Mouse (Mus musculus): ENCODE results near the gene Igfbp7.

The Igfbp7 gene

DNA sequence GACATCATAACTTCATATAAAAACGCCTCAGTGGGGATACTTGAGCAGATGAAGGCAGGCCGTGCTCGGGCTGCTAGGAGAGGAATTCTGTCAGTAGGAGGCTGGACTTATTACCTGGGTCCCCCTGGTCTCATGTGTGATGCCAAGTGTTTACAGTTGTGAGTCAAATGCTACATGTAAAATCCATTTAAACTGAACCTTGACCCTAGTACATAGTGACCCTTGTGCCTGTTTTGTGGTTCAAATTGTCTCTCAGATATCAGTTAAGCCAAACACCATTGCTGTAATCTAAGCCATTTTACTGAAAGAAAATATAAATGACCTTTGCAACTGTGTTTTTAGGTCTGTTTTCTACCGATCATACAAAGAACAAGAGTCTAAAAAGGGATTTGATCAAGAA, 67.8 kb downstream of the Igfbp7 start:
- no peak for DNase-seq

DNA sequence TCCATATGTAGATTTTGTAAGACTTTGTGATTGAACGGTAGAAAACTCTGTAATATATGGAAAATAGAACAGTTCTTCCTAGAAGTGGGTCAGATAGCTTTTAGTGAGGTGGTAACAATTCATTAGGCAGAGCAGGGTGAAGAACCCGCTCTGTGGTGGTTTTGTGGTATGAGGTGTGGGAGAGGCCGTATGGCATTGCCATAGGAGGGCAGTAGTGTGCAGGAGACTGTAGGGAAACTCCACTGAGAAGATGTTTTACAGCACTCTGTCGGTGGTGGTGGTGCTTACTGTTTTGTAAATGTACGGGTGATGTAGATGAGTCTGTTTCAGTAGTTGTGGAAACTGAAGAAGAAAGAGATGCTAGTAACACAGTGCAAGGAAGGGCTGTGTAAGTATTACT, 77.7 kb downstream of the Igfbp7 start:
- no peak for DNase-seq

DNA sequence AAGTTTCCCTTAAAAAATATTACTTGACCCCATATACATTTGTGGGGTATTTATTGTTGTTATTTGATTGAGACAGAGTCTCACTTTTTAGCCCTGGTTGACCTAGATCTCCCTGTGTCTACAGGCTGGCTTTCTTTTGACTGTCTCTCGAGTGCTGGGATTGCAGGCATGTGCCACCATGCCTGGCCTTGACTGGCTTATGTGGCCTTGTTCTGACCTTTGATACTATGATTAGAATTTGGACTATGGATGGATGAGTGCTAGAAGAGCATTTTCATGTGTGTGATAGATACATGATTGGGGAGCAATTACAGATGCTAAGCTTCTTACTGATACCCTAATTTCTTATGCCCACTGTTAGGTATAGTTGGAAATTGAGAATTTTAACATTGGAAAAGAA, 82.9 kb downstream of the Igfbp7 start:
- no peak for DNase-seq

DNA sequence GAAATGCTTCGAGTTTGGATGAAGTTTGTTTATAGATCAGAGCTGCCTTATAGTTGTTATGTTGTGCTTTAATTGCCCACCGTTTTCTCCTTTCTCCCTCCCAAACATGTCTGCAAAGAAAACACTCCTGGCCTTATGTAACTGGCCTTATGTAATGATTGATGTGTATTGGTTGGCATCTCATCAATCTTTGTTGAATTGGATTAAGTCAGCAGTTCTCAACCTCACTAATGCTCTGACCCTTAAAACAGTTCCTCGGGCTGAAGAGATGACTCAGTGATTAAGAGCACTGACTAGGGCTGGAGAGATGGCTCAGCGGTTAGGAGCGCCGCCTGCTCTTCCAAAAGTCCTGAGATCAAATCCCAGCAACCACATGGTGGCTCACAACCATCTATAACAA, 92.9 kb downstream of the Igfbp7 start:
- no peak for DNase-seq

DNA sequence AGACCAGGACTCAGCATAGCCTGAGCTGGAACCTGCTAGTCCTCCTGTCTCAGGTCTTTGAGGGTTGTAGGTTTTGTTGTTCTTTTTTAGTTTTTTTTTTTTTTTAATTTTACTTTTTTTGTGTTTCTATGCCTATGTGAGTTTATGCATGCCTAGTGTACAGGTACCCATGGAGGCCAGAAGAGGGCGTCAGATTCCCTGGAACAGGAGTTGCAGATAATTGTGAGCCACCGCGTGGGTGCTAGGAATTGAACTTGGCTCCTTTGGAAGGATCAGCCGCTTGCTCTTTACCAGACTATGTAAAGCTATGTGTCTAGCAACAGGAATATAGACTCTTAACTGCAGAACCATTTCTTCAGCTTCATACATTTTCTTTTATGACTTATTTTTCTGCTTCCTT, 93.6 kb downstream of the Igfbp7 start:
- no peak for DNase-seq

DNA sequence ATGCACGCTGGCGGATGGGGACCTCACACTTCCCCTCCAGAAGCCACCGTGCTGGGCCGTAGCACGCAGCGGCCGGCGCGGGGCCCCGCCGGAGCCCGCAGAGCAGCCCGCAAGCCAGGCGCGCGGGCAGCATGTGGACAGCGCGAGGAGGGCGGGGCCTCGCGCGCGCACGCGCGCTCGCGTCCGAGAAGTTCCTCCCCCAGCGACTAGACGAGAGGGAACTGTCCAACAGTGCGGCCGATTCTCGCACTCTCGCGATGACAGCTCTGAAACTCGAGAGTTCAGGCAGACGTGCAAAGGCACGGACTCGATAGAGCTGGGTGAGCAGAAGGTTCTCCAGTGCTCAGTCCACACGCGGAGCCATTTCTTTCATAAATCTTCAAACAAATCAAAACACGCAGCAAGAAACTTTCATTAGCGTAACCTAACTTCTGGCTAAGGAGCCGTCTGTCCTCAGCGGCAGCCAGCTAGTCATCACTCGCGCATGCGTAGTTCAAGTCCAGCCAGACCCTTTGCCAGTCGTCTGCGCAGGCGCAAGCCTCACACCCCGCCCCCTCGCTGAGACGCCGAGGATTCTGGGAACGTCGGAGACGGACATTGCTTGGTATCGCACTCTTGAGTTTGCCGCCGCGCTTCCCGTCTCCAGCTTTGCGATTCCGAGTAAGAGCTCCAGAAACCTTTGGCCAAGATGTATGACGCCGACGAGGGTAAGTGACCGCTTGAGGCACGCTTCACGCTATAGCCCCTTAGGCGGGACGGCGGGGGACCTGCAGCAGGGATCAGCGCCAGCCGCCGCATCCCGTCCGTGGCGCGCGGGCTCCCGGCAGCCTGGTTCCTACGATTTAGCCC, 97.7 kb downstream of the Igfbp7 start, which contains the start of the genes Noa1 and Polr2b:
Gene Noa1, minus strand, starts transcription at position 161 of the 849 bp plus-strand sequence.
Gene Polr2b, plus strand, starts transcription at position 224 of the 849 bp plus-strand sequence.
- DNase-seq = peak; percentile 97 to 99

- DNase-seq = peak; percentile 41 to 63
These were observed 98.6 kb downstream of the Igfbp7 start for GRCm38 (mm10) chr5:77309051-77309906.

- no peak for DNase-seq
These were observed 99.9 kb downstream of the Igfbp7 start for GRCm38 (mm10) chr5:77307821-77308553.

- no peak for DNase-seq
These were observed 106.4 kb downstream of the Igfbp7 start for GRCm38 (mm10) chr5:77301296-77301903.

- no peak for DNase-seq
These were observed 108.4 kb downstream of the Igfbp7 start for GRCm38 (mm10) chr5:77299486-77299885.

Measured in cerebellum, adult 18-20 months (tissue).